Mouse (Mus musculus) stomach, embryonic 14.5 days (tissue): ENCODE measurements around the gene Zmiz1. TPM values are rescaled to one million over a fixed set of nuclear protein-coding genes. Genes with fewer than 3 reads are reported as not detected.

Experiments used
- ATAC-seq: fragments of 200-750 bp; cut with Nextera tagmentation; 2 replicates; pipeline ENCODE4 v1.8.0; 2017; ENCODE audit warnings: low read depth, moderate TSS enrichment; ENCODE audit not compliant: insufficient number of reproducible peaks, insufficient read depth, low FRiP score
- H3K27ac ChIP-seq: fragments of 300-500 bp; sonication (generic); 2 replicates; pipeline ENCODE4 v1.5.1; 2014; ENCODE audit warnings: mild to moderate bottlenecking, low read length, moderate library complexity, mixed read lengths
- H3K27me3 ChIP-seq: fragments of 300-500 bp; sonication (generic); 2 replicates; pipeline ENCODE4 v1.6.1; 2014; ENCODE audit warnings: low read length, control low read depth, mixed read lengths; ENCODE audit not compliant: control insufficient read depth, insufficient read depth
- H3K36me3 ChIP-seq: fragments of 300-500 bp; sonication (generic); 2 replicates; pipeline ENCODE4 v1.6.1; 2014; ENCODE audit warnings: mild to moderate bottlenecking, control low read depth, low read length, moderate library complexity, mixed read lengths; ENCODE audit not compliant: control insufficient read depth, insufficient read depth
- H3K4me1 ChIP-seq: fragments of 300-500 bp; sonication (generic); 2 replicates; pipeline ENCODE4 v1.6.1; 2014; ENCODE audit warnings: low read length, control low read depth, mixed read lengths; ENCODE audit not compliant: control insufficient read depth, insufficient read depth
- H3K4me2 ChIP-seq: fragments of 300-500 bp; sonication (generic); replicated peaks from 2 replicates; pipeline ENCODE4 v1.6.1; 2014; ENCODE audit warnings: low read depth, low read length, control low read depth
- H3K4me3 ChIP-seq: fragments of 300-500 bp; sonication (generic); 2 replicates; pipeline ENCODE4 v1.5.1; 2014; ENCODE audit warnings: low read depth, low read length, control low read depth
- H3K9ac ChIP-seq: fragments of 300-500 bp; sonication (generic); replicated peaks from 2 replicates; pipeline ENCODE4 v1.6.1; 2014; ENCODE audit warnings: low read depth, mild to moderate bottlenecking, control low read depth, low read length, moderate library complexity, mixed read lengths
- H3K9me3 ChIP-seq: fragments of 300-500 bp; sonication (generic); 2 replicates; pipeline ENCODE4 v1.6.1; 2016; ENCODE audit warnings: low read depth, low read length, control low read depth; ENCODE audit not compliant: control insufficient read depth
- WGBS: fragments of 180-500 bp; shearing (Covaris S2); extraction: QIAGEN DNeasy Blood & Tissue Kit; methylation state at CpG from one replicate; pipeline ENCODE4 v1.1.7; 2014; 5-methylcytosine and 5-hydroxymethylcytosine counted together
- polyA plus RNA-seq: library from polyadenylated mRNA; unstranded; fragments of >200 nt; fragmentation: Nextera tagmentation; extraction: Ambion mirVana; gene quantifications from 2 replicates; pipeline ENCODE4 v1.2.1, GENCODE M21; 2014

Zmiz1 gene
- polyA plus RNA-seq = 43.9 and 45.3 TPM in 2 replicates

GRCm38 (mm10) chr14:25459016-25459393 lies at the start of gene Zmiz1:
TSS of gene Zmiz1 (plus strand) at chr14:25459185.
- H3K27me3 ChIP-seq = no peaks in the 10 kb centered on the region
- peaks cover 34% of the 10 kb centered on the region for H3K4me1 ChIP-seq
- H3K4me3 ChIP-seq = peak within 1 kb of the TSS; percentile 89
- H3K27ac ChIP-seq = peak within 1 kb of the TSS; percentile 100
- H3K36me3 ChIP-seq = no peaks in the 10 kb centered on the region
- no peaks in the 10 kb centered on the region for H3K9me3 ChIP-seq
- H3K9ac ChIP-seq = peak within 1 kb of the TSS; percentile 95
- WGBS = under 1% methylated on average over 36 of the region's 42 CpGs
- H3K4me2 ChIP-seq = peak within 1 kb of the TSS; percentile 83
- peak; percentile 38 for ATAC-seq

- Histone ChIP-seq H3K27ac (no peak overlapping the region), H3K4me3 (no peak overlapping the region), H3K4me1 (no peaks in the 10 kb centered on the region), H3K9ac (no peak overlapping the region), H3K27me3 (no peaks in the 10 kb centered on the region), H3K9me3 (no peaks in the 10 kb centered on the region), H3K4me2 (no peak overlapping the region), H3K36me3 (no peaks in the 10 kb centered on the region)
- 82% methylated on average over 9 of the region's 9 CpGs for WGBS
- ATAC-seq = no peak
Measured at GRCm38 (mm10) chr14:25411848-25412527, 47.0 kb upstream of the Zmiz1 start.

- Histone ChIP-seq H3K27ac (no peak overlapping the region), H3K36me3 (no peaks in the 10 kb centered on the region), H3K4me2 (no peak overlapping the region), H3K9me3 (no peaks in the 10 kb centered on the region), H3K4me1 (no peaks in the 10 kb centered on the region), H3K9ac (no peak overlapping the region), H3K4me3 (no peak overlapping the region), H3K27me3 (no peaks in the 10 kb centered on the region)
- ATAC-seq = no peak
- WGBS = 96% methylated on average over 10 of the region's 10 CpGs
Measured at GRCm38 (mm10) chr14:25412811-25413210, 46.2 kb upstream of the Zmiz1 start.

- Histone ChIP-seq H3K9me3 (no peaks in the 10 kb centered on the region), H3K27me3 (no peaks in the 10 kb centered on the region), H3K4me2 (no peak overlapping the region), H3K27ac (no peak overlapping the region), H3K4me1 (no peaks in the 10 kb centered on the region), H3K9ac (no peak overlapping the region), H3K36me3 (no peaks in the 10 kb centered on the region), H3K4me3 (no peak overlapping the region)
- 68% methylated on average over 3 of the region's 3 CpGs for WGBS
- ATAC-seq = no peak
Measured at GRCm38 (mm10) chr14:25413510-25413909, 45.5 kb upstream of the Zmiz1 start.

GRCm38 (mm10) chr14:25414115-25414514 lies 44.9 kb upstream of the Zmiz1 start:
- no peak overlapping the region for H3K27ac ChIP-seq
- H3K36me3 ChIP-seq = no peaks in the 10 kb centered on the region
- H3K4me1 ChIP-seq = no peaks in the 10 kb centered on the region
- H3K9me3 ChIP-seq = no peaks in the 10 kb centered on the region
- H3K27me3 ChIP-seq = no peaks in the 10 kb centered on the region
- H3K9ac ChIP-seq = no peak overlapping the region
- H3K4me3 ChIP-seq = no peak overlapping the region
- ATAC-seq = no peak
- H3K4me2 ChIP-seq = no peak overlapping the region
- WGBS = 70% methylated on average over 4 of the region's 4 CpGs

- H3K4me1 ChIP-seq = peaks cover 27% of the 10 kb centered on the region
- no peak overlapping the region for H3K4me2 ChIP-seq
- 71% methylated on average over 7 of the region's 7 CpGs for WGBS
- H3K27ac ChIP-seq = peak overlapping the region; percentile 66
- no peaks in the 10 kb centered on the region for H3K36me3 ChIP-seq
- H3K9ac ChIP-seq = no peak overlapping the region
- no peaks in the 10 kb centered on the region for H3K27me3 ChIP-seq
- H3K9me3 ChIP-seq = no peaks in the 10 kb centered on the region
- H3K4me3 ChIP-seq = no peak overlapping the region
- ATAC-seq = no peak
Measured at GRCm38 (mm10) chr14:25420001-25420690, 38.8 kb upstream of the Zmiz1 start.

- H3K27me3 ChIP-seq = no peaks in the 10 kb centered on the region
- no peak overlapping the region for H3K4me3 ChIP-seq
- ATAC-seq = no peak; the same call in 1 of the 2 replicates
- H3K4me1 ChIP-seq = peaks cover 27% of the 10 kb centered on the region
- H3K4me2 ChIP-seq = no peak overlapping the region
- H3K9me3 ChIP-seq = no peaks in the 10 kb centered on the region
- no peak overlapping the region for H3K9ac ChIP-seq
- no peaks in the 10 kb centered on the region for H3K36me3 ChIP-seq
- H3K27ac ChIP-seq = peak overlapping the region; percentile 66
- WGBS = 100% methylated on average over 1 of the region's 1 CpGs
Measured at GRCm38 (mm10) chr14:25420987-25421386, 38.0 kb upstream of the Zmiz1 start.

GRCm38 (mm10) chr14:25421596-25422001 lies 37.4 kb upstream of the Zmiz1 start:
- Histone ChIP-seq H3K27me3 (no peaks in the 10 kb centered on the region), H3K9me3 (no peaks in the 10 kb centered on the region), H3K4me3 (no peak overlapping the region), H3K4me1 (peaks cover 27% of the 10 kb centered on the region), H3K9ac (no peak overlapping the region), H3K36me3 (no peaks in the 10 kb centered on the region), H3K27ac (peak overlapping the region; percentile 66; the same call in 1 of the 2 replicates), H3K4me2 (no peak overlapping the region)
- peak; percentile 83; the same call in 1 of the 2 replicates for ATAC-seq
- 13% methylated on average over 13 of the region's 13 CpGs for WGBS
